Mouse (Mus musculus) spleen, postnatal 10 days (tissue): ENCODE measurements around the gene Arhgap9.
A peak's percentile ranks its signal among the peaks of the same experiment; 100 is the strongest.

Experiments used
- DNase-seq, 2 experiments: peaks; one replicate each; pipeline ENCODE4 v3.0.0; 2021 to 2022; ENCODE audit warnings: low spot score in 2 of 2

Arhgap9 gene

DNA sequence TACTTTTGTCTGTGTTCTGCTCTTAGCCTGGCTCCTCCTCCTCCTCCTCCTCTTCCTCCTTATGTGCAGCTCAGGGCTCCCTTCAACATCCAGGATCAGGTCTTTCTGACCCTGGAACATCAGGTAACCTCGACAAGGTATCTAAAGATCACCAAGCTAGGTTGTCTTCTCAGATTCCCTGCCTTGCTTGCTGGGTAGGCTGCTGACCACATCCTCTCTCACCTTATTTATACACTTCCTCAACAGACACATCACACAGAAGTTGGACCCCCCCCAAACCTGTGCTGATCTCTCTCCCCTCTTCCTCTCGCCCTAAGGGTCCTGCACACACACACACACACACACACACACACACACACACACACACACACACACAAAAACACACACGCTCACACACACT lies at the start of gene Arhgap9:
Gene Arhgap9 (plus strand): TSS at position 344 of the 400 bp plus-strand sequence.
- no peak for DNase-seq

DNA sequence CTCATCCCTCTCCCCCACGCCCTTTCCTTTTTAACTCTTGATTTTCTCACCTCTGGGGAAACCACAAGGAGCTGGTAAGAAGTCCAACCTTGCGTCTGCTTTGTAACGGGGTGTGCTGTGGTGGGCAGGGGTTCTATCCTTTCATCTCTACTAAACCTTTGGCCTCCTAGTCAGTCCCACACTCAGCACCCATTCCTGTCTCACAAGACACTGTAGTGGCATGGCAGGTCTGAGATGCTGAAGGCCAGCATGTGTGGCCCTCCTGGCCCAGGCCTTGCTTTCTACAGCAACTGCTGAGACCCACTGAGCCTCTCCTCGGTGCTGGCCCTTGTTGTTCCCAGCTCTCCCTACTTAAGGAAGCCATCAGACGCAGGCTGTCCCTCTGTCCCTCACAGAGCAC lies 49.4 kb upstream of the Arhgap9 start:
- DNase-seq, result no peak

DNA sequence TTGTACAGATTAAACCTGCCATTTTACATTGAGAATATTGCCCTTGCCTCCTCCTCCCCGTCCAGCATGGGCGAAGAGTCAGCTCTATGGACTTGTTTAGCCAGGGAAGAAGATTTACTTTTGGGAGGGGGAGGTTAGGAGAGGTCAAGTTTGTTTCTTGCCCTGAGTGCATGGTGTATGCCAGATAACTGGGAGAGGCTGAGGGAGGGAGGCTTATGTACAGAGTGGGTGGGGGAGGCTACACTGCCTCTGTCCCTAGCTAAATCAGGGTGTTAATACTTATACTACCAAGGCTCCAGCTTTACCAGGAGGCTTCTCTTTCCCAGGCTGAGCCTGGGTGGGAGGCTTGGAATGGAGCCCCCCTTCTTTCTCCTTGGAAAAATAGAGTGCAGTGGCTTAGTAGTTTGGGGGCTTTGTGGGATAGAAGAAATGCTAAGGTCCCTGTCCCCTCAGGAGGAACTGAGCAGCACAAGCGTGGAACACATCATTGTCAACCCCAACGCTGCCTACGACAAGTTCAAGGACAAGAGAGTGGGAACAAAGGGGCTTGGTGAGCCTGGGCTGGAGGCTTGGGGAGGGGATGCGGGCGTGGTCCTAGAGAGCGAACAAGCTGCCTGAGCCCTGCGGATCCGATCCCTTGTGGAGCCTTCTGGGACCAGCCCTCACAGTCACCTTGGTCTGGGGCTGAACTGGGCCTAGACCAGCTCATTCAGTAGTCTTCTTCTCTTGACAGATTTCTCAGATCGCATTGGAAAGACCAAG lies 47.3 kb upstream of the Arhgap9 start:
- DNase-seq, result no peak

DNA sequence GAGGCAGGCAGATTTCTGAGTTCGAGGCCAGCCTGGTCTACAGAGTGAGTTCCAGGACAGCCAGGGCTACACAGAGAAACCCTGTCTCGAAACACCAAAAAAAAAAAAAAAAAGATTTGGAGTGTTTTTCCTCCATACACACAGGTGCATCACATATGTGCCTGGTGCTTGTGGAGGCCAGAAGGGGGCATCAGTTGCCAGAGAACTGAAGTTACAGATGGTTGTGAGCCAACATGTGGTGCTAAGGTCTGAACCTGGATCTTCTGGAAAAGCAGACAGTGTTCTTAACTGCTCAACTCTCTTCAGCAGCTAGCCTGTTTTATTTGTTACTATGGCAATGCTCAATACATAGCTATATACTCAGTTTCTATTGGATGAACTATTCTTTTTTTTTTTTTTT lies 42.0 kb upstream of the Arhgap9 start:
- DNase-seq, result no peak

DNA sequence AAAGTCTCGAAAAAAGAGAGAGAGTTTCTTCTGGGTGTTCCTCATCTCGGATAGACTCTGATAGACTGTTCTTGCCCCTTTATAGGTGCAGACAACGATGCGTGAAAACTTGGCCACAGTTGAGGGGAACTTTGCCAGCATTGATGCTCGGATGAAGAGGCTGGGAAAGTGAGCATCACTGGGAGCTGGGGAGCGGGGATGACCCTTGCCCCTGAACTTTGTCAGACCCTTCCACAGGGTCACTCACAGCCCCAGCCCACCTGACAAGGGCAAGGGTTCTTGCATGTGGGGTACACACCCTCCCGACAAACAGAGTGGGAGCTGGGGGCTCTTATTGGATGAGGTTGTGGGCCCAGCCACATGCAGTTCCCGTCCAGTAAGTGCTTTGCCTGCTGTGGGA lies 40.4 kb upstream of the Arhgap9 start:
- DNase-seq, result no peak

DNA sequence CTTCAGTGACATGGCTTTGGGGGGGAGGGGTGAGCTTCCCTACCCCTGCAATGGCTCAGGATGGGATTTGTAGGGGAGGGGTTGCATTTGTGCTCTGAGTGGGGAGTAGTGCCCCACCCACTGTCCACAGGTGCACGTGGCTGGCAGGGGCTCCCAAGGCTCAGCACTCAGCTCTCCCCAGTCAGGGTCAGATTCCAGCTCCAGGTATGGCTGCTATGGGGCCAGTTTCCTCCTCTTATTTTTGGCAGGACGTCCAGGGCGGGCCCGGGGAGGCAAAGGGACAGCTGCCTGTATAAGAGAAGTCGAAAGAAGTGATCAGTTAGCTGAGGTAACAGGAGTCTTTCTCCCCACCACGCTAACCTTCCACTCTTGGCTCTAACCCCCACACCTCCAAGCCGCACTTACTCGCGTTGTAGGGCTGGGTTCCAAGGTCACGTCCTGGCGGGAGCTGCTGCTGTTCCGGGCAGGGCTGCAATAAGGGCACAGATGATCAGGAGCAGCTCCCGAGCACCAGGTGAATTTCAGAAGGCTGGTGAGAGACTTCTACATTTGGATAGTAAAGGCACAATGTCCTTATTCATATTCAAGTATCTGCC lies 39.0 kb upstream of the Arhgap9 start:
- DNase-seq, result no peak

DNA sequence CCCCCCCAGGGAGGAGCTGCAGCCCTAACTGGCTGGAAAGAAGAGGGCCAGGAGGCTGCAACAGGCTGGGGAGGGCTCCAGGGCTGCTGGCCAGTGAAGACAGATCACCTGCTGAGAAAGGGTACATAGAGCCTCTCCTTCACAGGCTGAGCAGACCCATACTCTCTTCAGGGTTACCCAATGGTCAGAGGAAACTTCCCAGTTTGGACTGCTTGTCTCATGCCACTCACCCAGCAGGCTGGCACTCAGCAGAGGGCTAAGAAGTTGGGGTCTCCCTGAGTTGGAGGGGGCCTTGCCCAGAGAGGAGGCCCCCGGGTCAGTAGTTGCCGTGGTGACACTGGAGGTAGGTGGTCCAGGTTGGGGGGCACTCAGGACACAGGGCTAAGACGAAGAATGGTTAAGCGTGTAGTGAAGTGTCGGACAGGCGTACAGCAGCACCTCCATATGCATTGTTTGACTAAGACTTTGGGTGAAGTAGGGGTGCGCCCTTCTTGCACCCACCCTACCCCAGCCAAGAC lies 37.6 kb upstream of the Arhgap9 start:
- DNase-seq, result no peak

DNA sequence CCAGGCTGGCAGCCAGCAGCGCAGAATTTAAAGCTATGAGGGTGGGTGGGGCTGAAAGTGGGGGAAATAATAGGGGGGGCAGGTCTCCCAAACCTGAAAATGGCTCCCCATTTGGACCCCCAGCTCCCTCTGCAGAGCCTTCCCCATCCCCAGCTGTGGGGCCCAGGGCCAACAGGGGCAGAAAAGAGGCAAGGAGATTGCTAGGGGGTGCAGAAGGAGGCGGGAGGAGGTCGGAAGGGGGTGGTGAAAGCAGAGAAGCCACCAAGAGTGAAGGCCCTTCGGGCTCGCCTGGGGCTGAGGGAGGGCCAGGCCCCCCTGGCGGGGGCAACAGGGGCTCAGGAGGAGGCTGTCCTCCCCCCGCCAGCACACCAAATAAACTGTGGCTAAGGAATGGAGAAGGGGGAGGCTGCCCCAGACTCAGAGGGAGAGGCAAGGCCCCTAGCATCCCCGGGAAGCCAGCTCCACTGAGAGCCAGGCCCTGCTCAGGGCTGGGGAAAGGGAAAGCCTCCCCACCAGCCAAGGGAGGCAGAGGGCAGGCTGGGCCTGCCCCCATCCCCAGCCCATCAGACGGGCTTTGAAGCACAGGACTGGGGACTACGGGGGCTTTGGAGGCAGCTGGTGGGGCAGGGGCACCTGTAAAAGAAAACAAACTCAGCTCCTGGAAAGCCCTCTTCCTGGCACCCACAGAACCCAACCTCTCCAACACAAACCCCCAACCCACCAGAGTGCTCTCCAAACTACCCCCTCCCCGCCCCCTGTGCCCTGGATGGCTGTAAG lies 36.9 kb upstream of the Arhgap9 start:
- DNase-seq, result no peak

DNA sequence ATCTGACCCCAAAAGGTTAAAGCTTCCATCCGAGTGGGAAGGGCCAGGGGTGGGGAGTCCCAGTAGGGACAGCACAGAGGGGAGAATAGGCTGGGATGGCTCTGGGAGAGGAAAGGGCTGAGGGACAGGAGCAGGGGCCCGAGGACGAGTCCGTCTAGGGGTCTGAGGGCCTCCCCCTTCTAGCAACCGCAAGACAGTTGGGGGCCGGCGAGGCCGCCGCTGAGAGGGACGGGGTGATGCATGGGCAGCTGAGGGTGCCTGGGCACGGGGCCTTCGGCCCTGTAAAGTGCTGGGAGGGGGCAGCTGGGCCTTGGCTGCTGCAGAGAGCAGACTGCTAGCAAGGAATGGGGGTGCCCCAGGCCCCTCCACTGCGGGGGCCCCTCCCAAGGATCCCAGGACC lies 36.1 kb upstream of the Arhgap9 start:
- DNase-seq, result no peak

DNA sequence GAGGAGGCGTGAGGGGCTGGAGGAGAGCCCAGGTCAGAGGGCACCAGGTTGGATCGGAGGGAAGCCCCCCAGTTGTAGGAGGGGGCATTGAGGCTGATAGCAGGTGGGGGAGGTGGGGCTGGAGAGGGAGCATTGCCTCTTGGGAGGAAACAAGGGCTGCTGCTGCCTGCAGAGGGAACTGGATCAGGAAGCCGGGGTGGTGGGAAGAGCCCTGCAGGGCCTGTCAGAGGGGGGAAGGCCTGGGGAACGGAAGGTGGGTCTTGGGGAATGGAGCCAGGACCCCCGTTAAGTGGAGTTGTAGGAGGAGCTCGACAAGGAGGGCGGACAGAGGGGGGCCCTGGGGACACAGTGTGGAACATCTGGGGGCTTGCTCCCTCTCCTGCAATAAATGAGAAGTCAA lies 35.6 kb upstream of the Arhgap9 start:
- DNase-seq, result no peak

DNA sequence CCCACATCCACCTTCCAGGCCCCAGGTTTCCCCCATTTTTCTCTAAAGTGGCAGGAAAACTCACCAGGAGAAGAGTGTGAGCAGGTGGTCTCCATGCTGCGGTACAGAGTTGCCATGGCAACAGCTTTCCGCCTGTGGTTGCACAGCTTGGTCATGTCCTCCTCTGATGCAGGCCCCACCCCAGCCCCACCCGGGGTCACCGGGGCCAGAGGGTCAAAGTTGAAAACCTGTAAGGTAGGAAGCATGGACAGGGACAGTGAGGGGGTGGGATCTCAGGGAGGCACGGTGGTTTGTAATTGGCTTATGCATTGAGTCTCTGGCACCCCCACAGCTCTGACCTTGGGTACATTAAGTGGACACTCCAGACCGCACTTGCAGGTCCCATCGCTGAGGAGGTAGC lies 35.0 kb upstream of the Arhgap9 start:
- no peak for DNase-seq

DNA sequence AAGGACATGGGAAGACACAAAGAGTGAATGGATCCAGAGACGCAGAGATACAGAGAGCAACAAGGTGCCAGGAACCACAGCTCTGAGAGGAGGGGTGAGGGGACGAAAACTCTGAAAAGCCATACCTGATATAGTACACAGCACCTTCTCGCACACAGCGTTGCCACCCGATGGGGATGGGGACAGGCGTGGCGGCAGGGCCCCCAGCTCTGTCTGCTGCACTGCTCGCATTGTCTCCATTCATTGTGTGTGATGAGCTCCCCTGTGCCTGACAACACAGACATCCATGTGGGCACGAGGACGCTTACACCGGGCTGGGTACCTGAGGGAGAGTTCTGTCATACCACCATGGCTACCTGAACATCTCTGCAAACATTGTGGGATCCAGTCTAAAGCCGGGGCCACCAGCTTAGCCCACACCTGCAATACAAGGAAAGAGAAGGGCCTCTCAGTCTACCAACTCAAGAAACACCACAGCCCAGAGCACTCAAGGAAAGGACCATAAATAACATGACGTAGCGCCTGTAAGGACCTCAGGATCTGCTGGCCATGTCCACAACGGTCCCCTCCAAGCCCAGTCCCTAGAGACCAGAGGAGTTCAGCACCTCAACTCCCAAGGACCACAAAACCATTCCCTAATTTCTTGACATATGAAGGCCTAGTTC lies 34.4 kb upstream of the Arhgap9 start:
- no peak for DNase-seq

DNA sequence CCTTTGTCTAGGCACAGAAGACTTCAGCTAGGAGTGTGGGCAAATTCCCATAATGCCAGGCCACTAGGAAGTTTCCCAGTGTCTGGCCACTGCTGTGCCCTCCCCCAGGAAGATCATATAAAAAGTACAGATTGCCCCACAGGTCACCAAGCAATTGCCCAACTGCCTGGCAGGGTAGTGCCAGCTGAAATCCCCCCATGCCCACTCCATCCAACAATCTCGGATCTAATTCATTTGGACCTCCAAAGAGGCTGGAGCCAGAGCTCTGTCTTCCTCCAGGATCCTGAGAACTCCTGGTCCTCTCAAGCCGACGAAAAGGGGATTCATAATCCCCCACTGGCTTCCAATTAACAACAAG lies 33.8 kb upstream of the Arhgap9 start:
- DNase-seq, result no peak

DNA sequence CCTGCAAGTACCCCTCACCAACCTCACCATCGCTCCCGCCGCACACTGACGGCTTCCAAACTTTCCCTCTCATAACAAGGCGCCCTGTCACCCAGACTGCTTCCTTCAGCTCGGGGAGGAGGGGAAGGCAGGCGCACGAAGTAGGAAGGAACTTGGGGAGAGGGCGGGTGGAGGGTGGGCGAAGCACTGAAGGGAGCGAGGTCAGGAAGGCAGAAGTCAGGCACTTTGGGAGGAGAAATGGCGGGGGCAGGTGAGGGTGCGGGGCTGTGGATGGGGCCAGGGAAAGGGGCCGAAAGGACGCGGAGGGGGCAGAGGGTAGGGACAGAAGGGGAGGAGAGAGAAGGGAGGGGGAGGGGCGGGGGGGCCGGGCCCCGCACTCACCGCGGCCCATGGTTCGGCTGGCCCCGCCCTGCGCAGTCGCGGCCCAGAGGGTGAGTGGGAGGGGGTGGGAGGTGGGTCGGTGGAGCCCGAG lies 33.4 kb upstream of the Arhgap9 start:
- DNase-seq, result peak in 1 of 2 experiments; percentile 62

DNA sequence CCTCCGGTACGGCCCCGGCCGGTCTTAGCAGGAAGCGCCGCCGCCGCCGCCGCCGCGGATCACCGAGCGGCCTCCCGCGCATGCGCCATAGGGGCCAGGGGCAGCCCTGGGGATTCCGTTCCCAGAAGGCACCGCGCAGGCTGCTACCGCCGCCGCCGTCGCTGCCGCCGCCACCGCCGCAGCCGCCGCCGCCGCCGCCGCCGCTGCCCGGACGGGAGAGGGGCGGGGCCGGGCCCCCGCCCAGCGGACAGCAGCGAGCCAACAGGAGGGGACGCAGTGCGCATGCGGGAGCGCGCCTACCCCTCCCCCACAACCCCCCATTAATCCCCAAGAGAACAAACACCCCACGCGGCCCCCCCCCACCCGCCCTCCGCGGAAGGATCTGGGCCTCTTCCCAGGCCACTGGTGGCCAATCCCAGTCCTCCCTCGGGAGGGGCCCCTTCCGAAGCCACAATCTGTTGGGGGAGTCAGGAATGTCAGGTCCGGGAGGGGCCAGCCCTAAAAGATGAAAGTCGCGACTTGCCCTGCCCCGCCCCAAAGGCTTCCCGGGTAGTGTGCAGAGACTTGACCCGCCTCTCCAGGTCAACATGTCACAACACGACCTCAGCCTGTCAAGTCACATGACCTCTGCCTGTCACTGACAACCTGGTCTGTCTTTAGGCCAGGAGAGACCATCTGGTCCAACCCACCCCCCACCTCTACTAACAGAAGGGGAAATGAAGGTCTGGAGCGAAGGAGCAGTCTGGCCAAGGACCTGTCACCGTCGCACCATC lies 32.8 kb upstream of the Arhgap9 start, which contains the start of gene Mbd6:
Gene Mbd6 (minus strand): TSS at position 219 of the 773 bp plus-strand sequence.
- peak; percentile 86 to 96 for DNase-seq

DNA sequence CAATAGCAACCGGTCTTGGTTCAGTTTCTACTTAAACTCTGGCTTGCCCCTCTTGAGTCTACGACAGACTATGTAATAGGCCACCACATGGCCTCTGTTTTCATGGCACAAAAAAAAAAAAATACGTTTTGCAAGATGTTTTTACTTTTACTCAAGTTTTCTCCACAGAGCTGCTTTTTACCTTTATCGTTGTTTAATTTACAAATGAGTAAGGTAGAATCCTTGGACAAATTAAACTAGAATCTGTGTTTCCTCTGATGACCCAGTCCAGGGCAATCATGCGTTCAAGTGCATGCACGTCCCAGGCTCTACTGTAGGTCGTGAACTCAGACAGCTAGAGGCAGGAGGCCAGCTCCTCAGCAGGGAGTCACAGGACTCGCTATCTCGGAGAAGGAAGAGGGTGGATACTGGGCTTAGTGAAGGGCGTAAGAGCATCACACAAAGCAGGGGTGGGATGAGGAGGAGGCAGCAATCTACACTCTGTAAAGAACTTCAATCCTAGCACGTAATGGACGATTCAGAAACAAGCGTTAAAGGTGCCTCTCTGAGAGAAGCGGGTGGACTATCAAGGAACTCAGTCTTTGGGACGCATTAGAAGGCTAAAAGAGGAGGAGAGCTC lies 32.1 kb upstream of the Arhgap9 start:
- peak; percentile 66 for DNase-seq

DNA sequence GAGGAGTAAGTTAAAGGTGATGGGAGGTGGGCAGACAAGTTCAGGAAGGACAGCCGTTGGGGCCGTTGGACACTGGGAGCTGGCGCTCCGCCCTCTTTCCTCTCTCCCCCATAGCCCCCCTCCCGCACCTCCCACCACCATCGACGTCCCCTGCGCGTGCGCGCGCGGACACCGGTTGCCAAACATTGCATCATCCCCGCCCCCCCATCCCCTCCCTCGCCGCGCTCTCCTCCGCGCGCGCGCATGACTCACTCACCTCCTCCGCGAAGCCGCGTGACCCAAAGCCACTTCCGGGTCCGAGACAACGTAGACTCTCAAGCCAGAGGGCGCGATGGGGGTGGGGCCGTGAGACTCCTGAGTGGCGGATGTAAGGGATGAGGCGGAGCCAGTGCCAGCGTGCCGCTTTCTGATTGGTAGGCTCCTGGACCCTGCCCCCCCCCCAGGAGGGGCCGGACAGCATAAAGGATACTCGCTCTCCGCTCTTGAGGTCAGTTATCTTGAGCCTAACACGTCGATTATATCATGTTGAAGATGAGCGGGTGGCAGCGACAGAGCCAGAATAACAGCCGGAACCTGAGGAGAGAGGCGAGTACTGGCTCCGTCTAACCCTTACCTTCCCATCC lies 31.3 kb upstream of the Arhgap9 start:
- peak; percentile 97 to 100 for DNase-seq

DNA sequence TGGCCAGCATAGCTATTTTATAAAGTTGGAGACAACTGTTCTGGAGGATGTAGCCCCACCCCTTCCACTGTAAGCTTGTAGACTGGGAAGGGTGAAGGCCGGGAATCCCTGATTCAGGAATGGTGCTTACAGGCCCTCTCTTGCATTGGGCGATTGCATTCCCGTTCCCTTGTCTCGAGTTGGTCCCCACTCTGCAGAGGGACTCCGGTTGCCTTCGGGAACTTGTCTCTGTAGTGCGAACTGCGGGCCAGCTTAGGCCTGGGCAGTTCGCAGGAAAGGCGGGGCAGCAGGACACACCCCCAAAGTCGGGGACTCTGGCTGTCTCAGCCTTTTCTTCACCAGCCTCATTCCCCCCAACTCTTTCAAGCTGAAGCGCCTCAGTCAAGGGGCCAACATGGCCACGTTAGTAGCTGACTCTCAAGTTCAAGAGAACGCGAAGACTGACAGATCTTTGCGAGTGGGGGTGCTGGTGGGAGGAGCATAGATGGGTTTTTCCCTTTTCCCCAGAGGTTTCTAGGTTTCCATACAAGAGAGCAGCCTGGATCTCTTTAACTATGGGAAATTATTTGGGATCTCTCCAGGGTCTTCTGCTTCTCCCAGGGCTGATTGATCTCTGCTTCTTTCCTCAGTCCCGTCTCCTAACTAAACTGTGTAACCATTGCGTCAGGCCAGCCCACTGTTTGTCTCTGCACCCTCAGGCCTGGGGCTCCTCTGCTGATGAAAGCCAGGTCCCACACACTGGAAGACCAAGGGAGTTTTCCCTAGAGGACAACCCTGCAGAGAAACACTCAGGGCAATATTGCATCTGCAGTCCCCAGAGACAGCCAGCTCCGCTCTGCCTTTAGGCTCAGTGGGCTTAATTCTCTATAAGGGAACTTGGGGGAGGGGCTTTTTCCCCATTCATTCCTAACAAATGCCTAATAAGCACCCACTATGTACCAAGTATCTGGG lies 30.6 kb upstream of the Arhgap9 start:
- DNase-seq, result peak; percentile 76
